Mouse (Mus musculus) right cerebral cortex, postnatal 10 days (tissue): ENCODE measurements at regions not wholly inside any gene's neighbourhood (a gene's known extent, or its start where the extent isn't known, plus 50 kb on each side); places are given as distances from the start of the nearest gene placed in this dataset.

Experiments used
- DNase-seq, 2 experiments: peaks; one replicate each; pipeline ENCODE4 v3.0.0; 2021; ENCODE audit warnings: low spot score in 2 of 2

GRCm38 (mm10) chr14:100352961-100353452, 68.5 kb upstream of the Klf12 start:
- no peak for DNase-seq

DNA sequence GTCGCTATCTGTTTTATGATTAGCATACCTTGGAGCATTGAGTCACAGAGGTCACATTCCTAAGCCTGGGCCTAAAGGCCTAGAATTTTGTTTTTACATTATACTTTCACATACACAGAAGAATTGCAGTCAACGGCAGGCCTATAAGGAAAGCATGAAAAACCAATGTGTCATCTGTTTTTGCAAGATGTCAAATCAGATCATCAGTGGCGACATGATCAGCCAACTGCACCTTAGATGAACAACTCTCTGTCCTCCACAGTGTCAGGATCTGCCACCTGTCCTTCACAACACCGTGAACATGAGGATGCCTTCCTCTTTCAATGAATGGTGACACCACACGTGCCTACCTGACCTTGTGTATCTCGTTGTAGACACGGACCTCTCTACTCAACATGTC, 66.5 kb upstream of the Klf12 start:
- DNase-seq, result no peak

- no peak for DNase-seq
Measured at GRCm38 (mm10) chr14:100350021-100350790, 65.7 kb upstream of the Klf12 start.

DNA sequence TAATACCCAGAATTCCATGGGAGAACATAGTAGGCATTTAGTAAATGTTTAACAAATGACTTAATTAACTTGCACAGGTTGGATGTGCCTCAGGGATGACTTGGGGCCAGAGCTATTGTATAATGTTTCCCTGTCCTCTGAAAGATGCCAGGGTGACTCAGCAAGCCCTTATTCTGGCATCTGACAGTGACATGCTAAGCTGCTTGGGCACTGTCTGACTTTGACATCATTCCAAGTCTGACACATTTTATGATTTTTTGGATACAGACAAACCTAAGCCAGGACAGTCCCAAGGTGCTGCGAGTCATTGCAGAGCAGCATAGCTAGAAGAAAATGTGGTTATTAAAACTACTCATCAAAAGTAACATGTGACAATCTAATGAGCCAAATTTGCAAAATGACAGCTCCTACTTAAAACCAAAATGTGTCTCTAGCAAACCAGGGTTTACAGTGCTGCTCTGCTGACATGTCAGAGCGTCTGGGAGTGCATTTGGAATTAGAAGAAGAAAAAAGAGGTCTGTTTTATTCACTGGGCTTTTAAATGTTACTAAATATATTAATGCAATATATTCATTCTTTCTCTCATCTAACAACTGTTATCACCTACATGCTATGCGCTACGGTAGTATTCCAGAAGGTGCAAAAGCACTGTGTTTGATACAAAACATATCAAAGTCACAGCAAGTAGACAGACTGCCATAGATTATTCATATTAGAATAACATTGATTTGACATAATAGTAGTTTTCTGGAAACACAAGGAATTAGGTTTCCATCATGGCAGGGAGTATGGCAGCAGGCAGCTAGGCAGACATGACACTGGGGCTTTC, 64.1 kb upstream of the Klf12 start:
- no peak for DNase-seq

GRCm38 (mm10) chr14:100336926-100337325, 52.4 kb upstream of the Klf12 start:
- no peak for DNase-seq
